Mouse (Mus musculus): ENCODE measurements around the gene Fam120c. TPM values are rescaled to one million over a fixed set of nuclear protein-coding genes. Genes with fewer than 3 reads are reported as not detected.

The Fam120c gene
- polyA plus RNA-seq (2014; fragmentation: Nextera tagmentation; extraction: Ambion mirVana): 3.1 and 3.2 TPM in 2 replicates

- H3K4me1 ChIP-seq (ENCODE audit: control insufficient read depth, insufficient read depth, low read length): no peaks in the 10 kb centered on the region
- peak; percentile 89 for ATAC-seq (replicated peaks; ENCODE audit: insufficient number of reproducible peaks, low FRiP score, low TSS enrichment, low read depth)
- peak within 1 kb of the TSS; percentile 65 for H3K4me3 ChIP-seq (ENCODE audit: low read depth, low read length)
- H3K36me3 ChIP-seq (replicated peaks; ENCODE audit: control insufficient read depth, insufficient read depth, low read depth, low read length): no peaks in the 10 kb centered on the region
- WGBS: 11% methylated on average over 45 of the region's 56 CpGs
- DNase-seq (ENCODE audit: low spot score): peak; percentile 81
- peak within 1 kb of the TSS; percentile 35; the same call in 1 of the 2 replicates for H3K27ac ChIP-seq (replicated peaks; ENCODE audit: low read depth, low read length)
- H3K9ac ChIP-seq (replicated peaks; ENCODE audit: low read length): peak within 1 kb of the TSS; percentile 70
- H3K4me2 ChIP-seq (ENCODE audit: low read depth, low read length): peak within 1 kb of the TSS; percentile 78
- H3K9me3 ChIP-seq (replicated peaks; ENCODE audit: control insufficient read depth, low read length): no peaks in the 10 kb centered on the region
- H3K27me3 ChIP-seq (ENCODE audit: control insufficient read depth, insufficient read depth, low read length): no peaks in the 10 kb centered on the region; the same call in 1 of the 2 replicates
Measured at GRCm38 (mm10) chrX:151343761-151344500, at the start of gene Fam120c. Gene Fam120c, plus strand, starts transcription at chrX:151344175.

DNA sequence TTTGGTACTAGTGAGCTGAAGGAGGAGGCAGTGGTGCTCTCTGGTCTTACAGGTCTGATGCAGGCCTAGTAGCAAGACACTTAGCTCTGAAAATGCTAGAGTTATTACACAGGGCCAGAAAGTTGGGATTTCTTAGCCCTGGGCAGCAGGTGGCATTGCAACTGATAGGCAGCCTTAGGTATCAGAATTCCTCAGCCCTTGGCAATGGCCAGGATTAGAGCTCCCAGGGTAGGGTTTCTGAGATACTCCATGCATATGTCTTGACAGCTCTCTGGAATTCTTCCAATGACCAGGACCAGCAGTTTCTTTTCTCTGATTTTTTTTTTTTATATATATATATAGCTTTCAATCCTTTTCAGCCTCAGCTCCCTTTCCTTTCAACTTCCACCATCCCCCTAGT is 45.6 kb upstream of the Fam120c start:
- DNase-seq (ENCODE audit: low spot score): no peak
- Histone ChIP-seq H3K36me3 (replicated peaks; ENCODE audit: control insufficient read depth, insufficient read depth, low read depth, low read length) (no peaks in the 10 kb centered on the region), H3K9ac (replicated peaks; ENCODE audit: low read length) (no peak overlapping the region), H3K4me1 (ENCODE audit: control insufficient read depth, insufficient read depth, low read length) (no peaks in the 10 kb centered on the region), H3K27ac (replicated peaks; ENCODE audit: low read depth, low read length) (no peak overlapping the region), H3K4me3 (ENCODE audit: low read depth, low read length) (no peak overlapping the region), H3K9me3 (replicated peaks; ENCODE audit: control insufficient read depth, low read length) (no peaks in the 10 kb centered on the region), H3K27me3 (ENCODE audit: control insufficient read depth, insufficient read depth, low read length) (no peaks in the 10 kb centered on the region), H3K4me2 (ENCODE audit: low read depth, low read length) (no peak overlapping the region)
- ATAC-seq (replicated peaks; ENCODE audit: insufficient number of reproducible peaks, low FRiP score, low TSS enrichment, low read depth): no peak

GRCm38 (mm10) chrX:151313732-151314131 is 30.2 kb upstream of the Fam120c start:
- no peak overlapping the region for H3K4me3 ChIP-seq (ENCODE audit: low read depth, low read length)
- no peaks in the 10 kb centered on the region for H3K36me3 ChIP-seq (replicated peaks; ENCODE audit: control insufficient read depth, insufficient read depth, low read depth, low read length)
- H3K27ac ChIP-seq (replicated peaks; ENCODE audit: low read depth, low read length): no peak overlapping the region
- no peaks in the 10 kb centered on the region for H3K27me3 ChIP-seq (ENCODE audit: control insufficient read depth, insufficient read depth, low read length)
- no peaks in the 10 kb centered on the region for H3K4me1 ChIP-seq (ENCODE audit: control insufficient read depth, insufficient read depth, low read length)
- DNase-seq (ENCODE audit: low spot score) (no peak), ATAC-seq (replicated peaks; ENCODE audit: insufficient number of reproducible peaks, low FRiP score, low TSS enrichment, low read depth) (no peak)
- H3K9ac ChIP-seq (replicated peaks; ENCODE audit: low read length): no peak overlapping the region
- WGBS: 84% methylated on average over 4 of the region's 4 CpGs
- no peak overlapping the region for H3K4me2 ChIP-seq (ENCODE audit: low read depth, low read length)
- no peaks in the 10 kb centered on the region for H3K9me3 ChIP-seq (replicated peaks; ENCODE audit: control insufficient read depth, low read length)

- H3K27ac ChIP-seq (replicated peaks; ENCODE audit: low read depth, low read length): no peak overlapping the region
- ATAC-seq (replicated peaks; ENCODE audit: insufficient number of reproducible peaks, low FRiP score, low TSS enrichment, low read depth): no peak
- 88% methylated on average over 2 of the region's 2 CpGs for WGBS
Measured at GRCm38 (mm10) chrX:151333615-151334014, 10.4 kb upstream of the Fam120c start.

DNA sequence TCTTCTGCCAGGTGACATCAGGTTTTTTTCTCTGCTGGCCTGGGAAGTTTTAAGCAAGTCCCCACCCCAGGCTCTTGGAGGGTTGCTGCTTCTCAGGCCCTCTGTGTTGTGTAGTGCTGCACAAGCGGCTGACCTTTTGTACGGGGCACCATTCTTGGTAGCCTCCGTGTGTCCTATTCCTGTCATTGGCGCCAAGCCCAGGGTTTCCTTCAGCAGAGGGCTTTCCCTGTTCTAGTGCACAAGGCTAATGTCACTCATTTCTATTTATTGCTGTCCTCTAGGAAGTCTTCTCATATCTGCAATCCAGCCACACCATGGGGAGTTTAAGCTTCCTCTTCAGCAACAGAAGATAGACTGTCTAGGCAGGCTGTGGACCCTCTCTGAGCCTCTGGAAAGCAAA is 6.2 kb upstream of the Fam120c start:
- no peaks in the 10 kb centered on the region for H3K9me3 ChIP-seq (replicated peaks; ENCODE audit: control insufficient read depth, low read length)
- 86% methylated on average over 4 of the region's 4 CpGs for WGBS
- H3K4me2 ChIP-seq (ENCODE audit: low read depth, low read length): no peak overlapping the region
- ATAC-seq (replicated peaks; ENCODE audit: insufficient number of reproducible peaks, low FRiP score, low TSS enrichment, low read depth): no peak
- H3K9ac ChIP-seq (replicated peaks; ENCODE audit: low read length): no peak overlapping the region
- H3K27ac ChIP-seq (replicated peaks; ENCODE audit: low read depth, low read length): no peak overlapping the region
- DNase-seq (ENCODE audit: low spot score): no peak
- H3K4me3 ChIP-seq (ENCODE audit: low read depth, low read length): no peak overlapping the region
- H3K4me1 ChIP-seq (ENCODE audit: control insufficient read depth, insufficient read depth, low read length): no peaks in the 10 kb centered on the region
- H3K36me3 ChIP-seq (replicated peaks; ENCODE audit: control insufficient read depth, insufficient read depth, low read depth, low read length): no peaks in the 10 kb centered on the region
- no peaks in the 10 kb centered on the region; the same call in 1 of the 2 replicates for H3K27me3 ChIP-seq (ENCODE audit: control insufficient read depth, insufficient read depth, low read length)

More at GRCm38 (mm10) chrX:151333615-151334014, 10.4 kb upstream of the Fam120c start:
- DNase-seq (ENCODE audit: low spot score): no peak
- Histone ChIP-seq H3K9ac (replicated peaks; ENCODE audit: low read length) (no peak overlapping the region), H3K27me3 (ENCODE audit: control insufficient read depth, insufficient read depth, low read length) (no peaks in the 10 kb centered on the region; the same call in 1 of the 2 replicates), H3K4me1 (ENCODE audit: control insufficient read depth, insufficient read depth, low read length) (no peaks in the 10 kb centered on the region), H3K4me2 (ENCODE audit: low read depth, low read length) (no peak overlapping the region), H3K9me3 (replicated peaks; ENCODE audit: control insufficient read depth, low read length) (no peaks in the 10 kb centered on the region), H3K4me3 (ENCODE audit: low read depth, low read length) (no peak overlapping the region), H3K36me3 (replicated peaks; ENCODE audit: control insufficient read depth, insufficient read depth, low read depth, low read length) (no peaks in the 10 kb centered on the region)

DNA sequence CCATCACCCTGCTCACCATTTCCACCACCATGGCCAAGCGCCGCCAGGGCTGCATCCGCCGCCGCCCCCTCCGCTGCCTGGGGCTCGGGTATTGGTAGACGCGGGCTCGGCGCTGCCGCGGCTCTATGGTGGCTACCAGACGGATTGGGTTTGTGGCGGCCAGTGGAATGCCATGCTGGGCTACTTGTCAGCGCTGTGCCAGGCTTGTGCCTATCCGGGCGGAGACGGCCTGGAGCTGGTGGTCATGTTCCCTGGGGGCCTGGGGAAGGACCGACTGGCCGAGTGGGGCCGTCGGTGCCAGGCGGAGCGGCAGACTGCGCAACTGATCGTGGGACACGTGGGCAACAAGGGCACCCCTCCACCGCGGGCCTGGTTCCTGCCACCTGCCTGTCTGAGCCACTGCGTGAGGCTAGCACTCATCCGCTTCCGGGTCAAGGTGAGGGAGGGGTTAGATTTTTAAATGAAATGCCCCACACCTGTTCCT is 568 bp downstream of the Fam120c start:
- peak overlapping the region; percentile 78 for H3K4me2 ChIP-seq (ENCODE audit: low read depth, low read length)
- H3K4me1 ChIP-seq (ENCODE audit: control insufficient read depth, insufficient read depth, low read length): no peaks in the 10 kb centered on the region
- peak overlapping the region; percentile 70 for H3K9ac ChIP-seq (replicated peaks; ENCODE audit: low read length)
- H3K4me3 ChIP-seq (ENCODE audit: low read depth, low read length): peak overlapping the region; percentile 65
- H3K9me3 ChIP-seq (replicated peaks; ENCODE audit: control insufficient read depth, low read length): no peaks in the 10 kb centered on the region
- ATAC-seq (replicated peaks; ENCODE audit: insufficient number of reproducible peaks, low FRiP score, low TSS enrichment, low read depth) (peak; percentile 79), DNase-seq (ENCODE audit: low spot score) (peak; percentile 13)
- WGBS: 18% methylated on average over 33 of the region's 33 CpGs
- no peaks in the 10 kb centered on the region for H3K36me3 ChIP-seq (replicated peaks; ENCODE audit: control insufficient read depth, insufficient read depth, low read depth, low read length)
- no peaks in the 10 kb centered on the region; the same call in 1 of the 2 replicates for H3K27me3 ChIP-seq (ENCODE audit: control insufficient read depth, insufficient read depth, low read length)
- no peak overlapping the region; the same call in 1 of the 2 replicates for H3K27ac ChIP-seq (replicated peaks; ENCODE audit: low read depth, low read length)

GRCm38 (mm10) chrX:151345333-151346125 is 1.6 kb downstream of the Fam120c start:
- H3K36me3 ChIP-seq (replicated peaks; ENCODE audit: control insufficient read depth, insufficient read depth, low read depth, low read length): no peaks in the 10 kb centered on the region
- H3K4me1 ChIP-seq (ENCODE audit: control insufficient read depth, insufficient read depth, low read length): no peaks in the 10 kb centered on the region
- DNase-seq (ENCODE audit: low spot score) (no peak), ATAC-seq (replicated peaks; ENCODE audit: insufficient number of reproducible peaks, low FRiP score, low TSS enrichment, low read depth) (no peak)
- H3K27ac ChIP-seq (replicated peaks; ENCODE audit: low read depth, low read length): no peak overlapping the region
- peak overlapping the region; percentile 65 for H3K4me3 ChIP-seq (ENCODE audit: low read depth, low read length)
- WGBS: 41% methylated on average over 11 of the region's 11 CpGs
- H3K4me2 ChIP-seq (ENCODE audit: low read depth, low read length): peak overlapping the region; percentile 78
- no peak overlapping the region for H3K9ac ChIP-seq (replicated peaks; ENCODE audit: low read length)
- H3K9me3 ChIP-seq (replicated peaks; ENCODE audit: control insufficient read depth, low read length): no peaks in the 10 kb centered on the region
- H3K27me3 ChIP-seq (ENCODE audit: control insufficient read depth, insufficient read depth, low read length): no peaks in the 10 kb centered on the region; the same call in 1 of the 2 replicates

- H3K27ac ChIP-seq (replicated peaks; ENCODE audit: low read depth, low read length): no peak overlapping the region
- no peak for ATAC-seq (replicated peaks; ENCODE audit: insufficient number of reproducible peaks, low FRiP score, low TSS enrichment, low read depth)
- H3K4me1 ChIP-seq (ENCODE audit: control insufficient read depth, insufficient read depth, low read length): no peaks in the 10 kb centered on the region
- H3K36me3 ChIP-seq (replicated peaks; ENCODE audit: control insufficient read depth, insufficient read depth, low read depth, low read length): no peaks in the 10 kb centered on the region
- no peak overlapping the region for H3K4me2 ChIP-seq (ENCODE audit: low read depth, low read length)
- H3K27me3 ChIP-seq (ENCODE audit: control insufficient read depth, insufficient read depth, low read length): no peaks in the 10 kb centered on the region; the same call in 1 of the 2 replicates
- no peaks in the 10 kb centered on the region for H3K9me3 ChIP-seq (replicated peaks; ENCODE audit: control insufficient read depth, low read length)
- no peak overlapping the region for H3K9ac ChIP-seq (replicated peaks; ENCODE audit: low read length)
- no peak for DNase-seq (ENCODE audit: low spot score)
- H3K4me3 ChIP-seq (ENCODE audit: low read depth, low read length): no peak overlapping the region
Measured at GRCm38 (mm10) chrX:151347278-151347677, 3.3 kb downstream of the Fam120c start.
